Mouse (Mus musculus) embryo, embryonic 10.5 days (tissue): Measurements from ENCODE around the gene Rb1.

Experiments
- DNase-seq: peaks from one replicate; pipeline ENCODE4 v3.0.0-alpha.2; 2015; ENCODE audit warnings: low spot score

Gene Rb1

GRCm38 (mm10) chr14:73325456-73326381 lies at the start of gene Rb1:
TSS of gene Rb1 (minus strand) at chr14:73325822.
- DNase-seq, result peak; percentile 84

DNA sequence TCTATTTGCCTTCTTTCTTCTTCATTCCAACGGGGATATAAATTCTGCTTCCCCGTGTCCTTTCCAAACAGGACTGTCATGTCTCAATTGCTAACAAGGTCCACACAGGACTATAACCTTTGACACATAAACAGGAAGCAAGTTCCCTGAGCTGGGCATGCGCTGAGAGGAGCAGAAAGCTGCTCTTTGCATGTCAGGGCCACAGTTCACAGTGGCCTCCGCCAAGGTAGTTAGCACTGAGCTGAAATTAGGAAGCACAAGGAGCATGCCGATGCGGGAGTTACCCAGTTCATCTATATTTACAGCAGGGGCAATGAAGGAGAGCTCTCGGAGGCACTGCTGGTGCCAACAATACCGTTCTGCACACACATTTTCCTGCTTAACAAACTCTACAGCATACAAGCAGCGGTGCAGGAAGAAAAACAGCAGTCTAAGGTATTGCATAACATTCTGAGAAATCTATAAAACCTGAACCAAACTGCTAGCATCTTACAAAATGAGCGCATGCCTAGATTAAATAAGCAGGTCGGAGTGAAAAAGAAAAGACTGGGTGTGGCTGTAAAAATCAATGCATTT lies 48.8 kb upstream of the Rb1 start:
- DNase-seq, result peak; percentile 21

DNA sequence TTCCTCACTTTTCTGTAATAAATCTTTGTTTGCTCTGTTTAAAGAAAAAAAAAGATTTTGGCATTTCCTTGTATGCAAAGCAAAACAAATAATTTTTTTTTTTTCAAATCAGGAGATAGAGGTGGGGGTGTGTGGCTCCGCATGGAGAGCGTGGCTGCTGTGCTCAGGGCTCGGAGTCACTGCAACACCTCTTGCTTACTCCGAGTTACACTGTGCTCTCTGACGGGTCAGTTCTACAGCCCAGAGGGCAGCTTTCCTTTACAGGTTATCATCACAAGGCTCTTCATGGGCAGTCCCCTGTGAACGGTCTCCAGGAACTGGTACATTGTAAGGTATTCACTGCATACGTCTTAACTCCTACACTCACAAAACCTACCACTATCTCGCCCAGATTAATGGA lies 48.0 kb upstream of the Rb1 start:
- no peak for DNase-seq

GRCm38 (mm10) chr14:73372990-73373389 lies 47.4 kb upstream of the Rb1 start:
- DNase-seq, result no peak

DNA sequence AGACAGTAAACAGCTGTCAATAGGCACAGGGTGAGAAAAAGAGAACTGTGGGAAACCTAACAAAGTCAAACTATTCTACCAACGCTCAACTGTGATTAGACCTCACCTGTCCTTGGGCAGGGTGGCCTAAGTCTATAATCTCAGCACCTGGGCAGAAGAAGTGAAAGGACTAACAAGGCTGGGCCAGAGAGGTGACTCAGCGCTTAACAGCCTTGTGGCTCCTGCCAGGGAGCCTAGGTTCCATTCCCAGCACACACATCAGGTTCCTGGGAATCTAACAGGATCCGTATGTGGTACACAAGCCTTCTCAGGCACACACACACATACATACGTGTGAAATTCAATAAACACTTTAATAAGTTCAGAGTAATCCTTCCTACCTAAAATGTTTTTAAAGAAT lies 46.0 kb upstream of the Rb1 start:
- no peak for DNase-seq

DNA sequence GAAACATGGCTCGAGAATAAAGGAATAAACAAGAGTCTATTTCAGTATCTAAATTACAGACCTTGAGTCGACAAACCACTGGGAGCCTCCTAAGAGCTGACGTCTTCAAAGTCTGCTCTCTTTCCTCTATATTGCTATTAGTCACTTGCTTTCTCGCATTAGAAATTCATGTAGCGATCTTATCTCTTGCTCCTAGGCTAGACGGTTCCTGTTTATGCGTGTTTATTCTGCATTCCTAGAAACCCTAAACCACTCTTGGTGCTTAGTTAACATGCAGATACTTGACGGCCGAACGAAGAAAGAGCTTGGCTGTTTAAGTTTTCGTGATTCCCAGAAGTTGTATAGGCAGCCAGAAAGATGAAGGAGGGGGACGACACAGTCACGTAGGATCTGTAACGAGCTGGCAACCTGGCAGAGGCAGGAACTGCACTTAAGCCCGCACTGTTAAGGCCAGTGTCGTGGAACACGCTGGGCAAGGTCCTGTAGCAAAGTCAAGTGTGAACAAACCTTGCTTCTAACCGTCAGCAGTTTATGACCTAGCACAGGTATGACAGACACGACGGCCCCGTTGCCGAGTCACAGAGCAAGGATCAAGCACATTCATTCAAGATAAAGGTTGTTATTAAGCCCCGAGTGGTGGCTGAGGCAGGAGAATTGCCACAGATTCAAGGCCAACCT lies 45.2 kb upstream of the Rb1 start:
- DNase-seq, result no peak

- DNase-seq, result no peak
Observed at GRCm38 (mm10) chr14:73370078-73370670, 44.6 kb upstream of the Rb1 start.

DNA sequence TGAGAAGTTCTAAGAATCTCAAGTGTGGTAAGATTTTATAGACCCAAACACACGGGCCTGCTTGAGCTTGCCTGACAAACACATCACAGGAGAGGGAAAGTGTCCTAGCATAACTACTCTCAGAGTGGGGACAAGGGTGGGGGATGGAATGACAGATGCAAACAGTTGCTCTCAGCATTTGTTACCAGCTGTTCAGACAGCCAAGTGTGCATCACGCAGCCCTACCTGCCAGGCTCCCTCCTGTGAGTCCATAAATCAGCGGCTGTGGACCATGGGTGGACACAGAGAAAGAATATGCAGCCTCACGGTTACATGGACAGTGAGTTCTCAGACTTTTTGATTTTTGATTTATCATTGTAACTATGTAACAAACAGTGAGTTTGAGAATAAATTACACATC lies 44.0 kb upstream of the Rb1 start:
- DNase-seq, result no peak

- no peak for DNase-seq
Observed at GRCm38 (mm10) chr14:73368966-73369365, 43.3 kb upstream of the Rb1 start.

DNA sequence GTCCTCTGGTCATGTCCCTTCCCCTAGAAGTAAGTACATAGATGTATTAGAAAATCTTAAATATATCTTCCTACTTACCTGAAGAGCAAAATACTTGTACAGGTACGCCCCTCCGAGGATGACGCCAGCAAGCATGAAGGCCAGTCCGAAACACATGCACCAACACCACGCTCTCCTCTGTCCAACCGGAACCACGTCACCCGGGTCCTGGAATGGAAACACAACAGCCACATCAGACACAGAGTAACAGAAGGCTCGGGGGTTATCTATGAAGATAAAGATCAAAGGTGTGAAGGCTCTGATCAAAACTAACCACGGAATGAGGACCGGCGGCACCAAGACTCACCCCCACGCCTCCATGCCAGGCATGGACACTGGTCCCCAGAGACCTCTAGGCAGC lies 42.6 kb upstream of the Rb1 start:
- DNase-seq, result no peak

DNA sequence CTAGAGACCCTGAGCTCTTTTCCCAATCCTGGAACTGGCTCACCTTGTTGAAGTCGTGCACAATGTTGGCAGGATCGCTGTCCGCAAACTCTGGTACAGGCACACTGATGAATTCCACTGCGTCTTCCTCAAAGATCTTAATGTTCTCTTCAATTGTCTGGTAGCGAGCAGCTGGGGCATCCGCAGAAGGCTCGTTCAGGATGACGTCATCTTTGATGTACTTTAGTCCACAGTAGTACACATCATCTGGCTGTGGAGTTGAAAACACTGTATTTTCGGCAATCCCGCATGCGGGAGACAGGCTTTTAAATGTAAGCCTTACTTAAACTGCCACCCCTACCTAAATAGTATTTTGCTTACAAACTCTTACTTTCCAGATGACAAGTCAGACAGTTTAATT lies 40.7 kb upstream of the Rb1 start:
- no peak for DNase-seq

DNA sequence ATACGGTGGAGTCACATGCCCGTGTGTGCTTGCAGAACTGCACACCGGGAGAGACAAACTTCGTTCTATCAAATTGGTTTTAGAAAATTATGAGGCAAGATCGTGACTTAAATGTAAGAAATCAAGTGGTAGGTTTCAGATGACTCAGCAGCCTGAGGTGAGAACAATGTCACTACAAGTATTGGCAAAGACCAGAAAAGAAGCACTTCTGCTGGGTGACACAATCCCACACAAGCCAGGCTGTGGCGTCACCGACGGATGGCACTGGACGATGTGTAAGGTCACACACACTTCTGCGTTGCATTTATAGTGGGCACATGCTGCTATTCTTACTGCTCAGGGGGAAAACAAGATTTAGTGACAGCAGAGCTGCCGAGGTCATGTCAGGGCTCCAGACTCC lies 38.2 kb upstream of the Rb1 start:
- no peak for DNase-seq

DNA sequence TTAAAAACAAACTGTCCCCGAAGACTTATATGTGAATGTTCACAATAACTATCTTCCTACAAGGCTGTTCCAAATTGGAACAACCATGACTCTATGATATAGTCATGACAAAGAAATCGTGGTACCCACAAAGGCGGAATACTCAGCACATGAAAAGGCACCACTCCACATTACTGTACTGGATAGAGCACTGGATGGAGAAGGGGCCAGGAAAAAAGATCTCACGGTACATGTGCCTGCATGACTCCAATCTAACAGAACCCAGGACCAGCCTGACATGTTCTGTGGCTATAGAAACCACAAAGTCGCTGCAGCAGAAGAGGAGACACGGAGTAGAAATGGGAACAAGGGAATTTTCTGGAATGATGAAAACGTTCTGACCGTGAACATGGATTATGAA lies 29.1 kb upstream of the Rb1 start:
- no peak for DNase-seq

- DNase-seq, result no peak
Observed at GRCm38 (mm10) chr14:73351118-73351517, 25.5 kb upstream of the Rb1 start.

GRCm38 (mm10) chr14:73350029-73350428 lies 24.4 kb upstream of the Rb1 start:
- DNase-seq, result no peak

DNA sequence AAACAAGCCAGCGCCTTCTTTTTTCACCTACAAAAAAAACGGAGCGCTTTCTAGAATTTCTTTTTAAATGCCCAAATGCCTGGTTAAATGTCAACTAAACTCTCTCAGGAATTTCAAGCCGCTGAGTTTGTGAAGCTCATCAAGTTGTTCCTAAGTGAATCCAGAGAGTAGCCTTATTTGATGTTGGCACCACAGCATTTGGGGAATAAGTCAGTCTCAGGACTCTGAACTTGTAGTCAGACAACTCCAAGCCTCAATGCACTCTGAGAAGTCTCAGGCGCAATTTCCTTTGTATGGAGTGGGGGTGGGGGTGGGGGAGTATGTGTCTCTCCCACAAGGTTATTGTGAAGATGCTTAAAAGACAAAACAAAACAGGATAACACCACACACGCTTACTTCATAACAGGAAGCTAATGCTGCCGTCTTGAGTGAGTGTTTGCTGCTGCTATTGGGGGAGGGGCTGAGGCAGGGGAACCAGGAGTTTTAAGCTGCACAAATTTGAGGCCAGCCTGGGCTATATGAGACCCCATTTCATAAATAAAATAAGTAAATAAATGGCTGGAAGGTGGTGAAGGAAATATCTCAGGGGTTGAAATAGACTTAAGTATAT lies 23.5 kb upstream of the Rb1 start:
- peak; percentile 30 for DNase-seq

DNA sequence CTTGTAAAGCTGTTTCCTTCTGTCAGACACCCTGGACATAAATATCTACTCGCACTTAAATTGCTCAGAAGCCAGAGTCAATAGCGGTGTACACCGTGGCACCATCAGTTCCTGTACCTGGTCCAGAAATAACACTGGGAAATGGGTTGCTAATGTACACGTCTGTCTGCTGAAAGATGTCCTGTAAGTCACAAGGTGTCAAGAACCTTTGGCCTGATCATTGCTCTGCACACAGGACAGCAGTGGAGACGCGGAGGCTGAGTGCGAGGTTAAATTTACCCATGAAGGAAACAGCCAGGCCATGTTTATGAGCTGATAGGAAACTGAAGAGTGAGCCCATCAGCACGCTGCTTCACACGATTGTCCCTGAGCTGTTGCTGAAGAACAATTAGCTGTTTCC lies 21.7 kb upstream of the Rb1 start:
- DNase-seq, result no peak

DNA sequence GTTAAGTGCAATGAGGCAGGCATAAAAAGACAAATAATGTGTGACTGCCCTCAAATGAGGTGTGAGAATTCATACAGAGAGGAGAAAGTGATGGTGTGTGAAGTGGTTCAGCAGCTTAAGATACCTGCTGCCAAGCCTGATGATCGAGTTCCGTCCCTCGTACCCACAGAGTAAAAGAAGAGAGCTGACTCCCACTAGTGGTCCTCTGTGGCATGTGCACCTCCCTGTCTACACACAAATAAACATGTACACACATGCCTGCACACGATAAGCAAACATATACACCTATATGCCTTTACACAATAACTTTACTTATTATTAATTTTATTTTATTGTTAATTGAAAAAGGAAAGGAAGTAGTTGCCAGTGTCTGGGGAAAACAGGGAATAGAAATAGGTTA lies 20.0 kb upstream of the Rb1 start:
- no peak for DNase-seq

GRCm38 (mm10) chr14:73340051-73340755 lies 14.6 kb upstream of the Rb1 start:
- DNase-seq, result no peak

- no peak for DNase-seq
Observed at GRCm38 (mm10) chr14:73339615-73340014, 14.0 kb upstream of the Rb1 start.

DNA sequence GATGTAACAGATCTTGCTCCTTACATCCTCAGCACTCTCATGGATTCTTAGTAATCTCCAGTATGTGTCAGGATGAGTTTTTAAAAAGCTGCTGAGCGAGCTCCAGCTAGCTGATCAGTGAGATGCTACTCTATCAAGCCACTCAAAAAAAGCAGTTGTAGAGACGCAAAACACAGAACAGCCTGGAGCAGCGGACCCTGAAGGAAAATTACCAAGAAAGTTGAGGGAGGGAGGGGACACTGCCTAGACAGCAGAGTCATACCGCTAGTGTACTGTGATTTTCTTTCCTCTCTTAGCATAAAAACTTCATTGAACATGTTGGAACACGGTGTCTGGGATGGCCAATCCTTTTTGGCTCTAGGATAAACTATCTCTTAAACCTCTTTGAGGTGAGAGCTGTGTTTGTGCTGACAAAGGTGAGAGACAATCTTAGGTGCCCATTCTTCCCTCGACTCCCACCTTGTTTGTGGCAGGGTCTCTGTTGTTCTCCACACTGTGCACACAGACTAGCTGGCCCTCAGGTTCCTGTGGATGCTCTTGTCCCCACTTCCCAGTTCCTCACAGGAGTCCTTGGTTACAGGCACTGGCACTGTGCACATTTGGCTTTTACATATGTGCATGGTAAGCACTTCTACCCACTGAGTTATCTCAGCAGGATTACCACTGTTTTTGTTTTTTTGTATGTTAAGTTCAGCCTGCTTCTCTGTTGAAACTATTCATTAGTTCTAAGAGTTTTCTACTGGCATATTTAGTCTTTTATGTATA lies 10.9 kb upstream of the Rb1 start:
- DNase-seq, result no peak
